In the genomic region with DNA sequence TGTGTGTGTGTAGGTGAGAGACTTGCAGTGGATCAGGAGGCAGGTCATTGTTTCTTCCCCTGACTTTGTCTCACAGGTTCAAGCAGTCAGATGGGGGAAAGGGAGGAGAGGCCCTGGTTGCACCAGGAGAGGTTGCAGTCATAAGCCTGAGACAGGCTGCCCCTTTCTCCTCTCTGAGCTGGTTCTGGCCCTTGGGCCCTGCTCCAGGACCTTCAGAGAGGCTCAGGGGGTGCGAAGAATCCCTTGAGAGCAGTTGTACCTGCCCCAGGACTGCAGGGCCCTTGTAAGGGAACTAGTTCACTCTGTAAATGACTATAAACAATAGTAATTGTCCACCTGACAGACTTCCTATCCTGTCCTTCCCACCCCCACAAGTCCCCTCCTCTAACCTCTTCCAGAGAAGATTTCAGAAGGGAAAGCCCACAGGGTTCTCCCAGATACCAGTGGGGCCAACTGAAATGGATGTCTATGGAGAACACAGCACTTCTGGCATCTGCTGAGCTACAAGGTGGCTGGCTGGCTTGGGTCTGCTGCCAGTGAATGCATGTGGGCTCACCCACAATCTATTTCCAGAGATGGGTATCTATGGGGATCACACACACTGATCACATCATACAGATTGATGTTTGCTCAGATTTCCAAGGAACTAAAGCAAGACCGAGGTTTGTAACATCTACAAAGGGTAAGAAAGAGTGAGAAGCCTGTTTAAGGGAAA, we compare ENCODE assay signal across 15 mouse cellular contexts. TPM values are rescaled to one million over a fixed set of nuclear protein-coding genes. Genes with fewer than 3 reads are reported as not detected.
DNase-seq lines count a peak whose midpoint lies in the region; ATAC-seq and TF ChIP-seq lines count a peak whose summit lies in the region.
"Had no signal": no experiment of that assay in that cellular context is flagged by ENCODE, and none has a peak within 500 bp of the region (broad histone marks: within the 10 kb centered on the region; RNA-seq: fewer than 3 reads in every experiment).

No protein-coding gene starts in this region.

- 53% methylated on average over 2 of the region's 2 CpGs for WGBS in heart, embryonic 13.5 days
- 49% methylated on average over 2 of the region's 2 CpGs for WGBS in limb, embryonic 15.5 days

- H3K4me1 ChIP-seq in heart, embryonic 13.5 days: peaks cover 19% of the 10 kb centered on the region
- peaks cover 7% of the 10 kb centered on the region; the same call in 1 of the 2 replicates for H3K4me1 ChIP-seq in brown adipose tissue, adult 24 weeks (ENCODE audit: control insufficient read depth, insufficient read depth, insufficient read length, low read length)
- H3K4me1 ChIP-seq in limb, embryonic 15.5 days: peaks cover 25% of the 10 kb centered on the region

- H3K9me3 ChIP-seq in heart, embryonic 13.5 days: no peaks in the 10 kb centered on the region
- H3K9me3 ChIP-seq in limb, embryonic 15.5 days: no peaks in the 10 kb centered on the region
- H3K9me3 ChIP-seq: liver, embryonic 15.5 days had no signal

- peak overlapping the region; percentile 89 for H3K4me2 ChIP-seq in heart, embryonic 13.5 days
- H3K4me2 ChIP-seq in limb, embryonic 15.5 days: 0 out of 2 replicates have a peak overlapping the region, but pooled peaks have one; percentile 93
- H3K4me2 ChIP-seq: liver, embryonic 15.5 days; midbrain, embryonic 11.5 days had no signal

- no peak for ATAC-seq in heart, embryonic 13.5 days (ENCODE audit: extremely low read depth, insufficient number of reproducible peaks, low FRiP score, low TSS enrichment)
- no peak for ATAC-seq in limb, embryonic 15.5 days (ENCODE audit: insufficient number of reproducible peaks, low FRiP score, low TSS enrichment, low read depth)
- ATAC-seq: CD4-positive, CD25-positive, alpha-beta regulatory T cell, adult 4 months; forebrain, embryonic 14.5 days had no signal

- no peak for DNase-seq in heart, postnatal 14 days
- no peak for DNase-seq in left cerebral cortex, adult 2 months (ENCODE audit: extremely low spot score in 1 of 2, low spot score in 2 of 2)
- no peak for DNase-seq in left cerebral cortex, adult 8-10 months (ENCODE audit: low spot score in 2 of 2)
- no peak for DNase-seq in urinary bladder, adult 2 months (ENCODE audit: low spot score)
- DNase-seq: cerebellum, adult 8-10 months; gastrocnemius, postnatal 14 days; kidney, postnatal 25 days; thymus, postnatal 4 days had no signal

- H3K27ac ChIP-seq in heart, embryonic 13.5 days (replicated peaks): no peak overlapping the region
- H3K27ac ChIP-seq in left cerebral cortex, adult 2 months: peak overlapping the region; percentile 91; the same call in 1 of the 2 replicates
- H3K27ac ChIP-seq in brown adipose tissue, adult 24 weeks (replicated peaks; ENCODE audit: low read depth, low read length): peak overlapping the region; percentile 57
- no peak overlapping the region for H3K27ac ChIP-seq in limb, embryonic 15.5 days
- H3K27ac ChIP-seq: liver, embryonic 15.5 days had no signal

- TF ChIP-seq CTCF in left cerebral cortex, adult 2 months (IDR thresholded peaks at IDR 0.05): no peak

- no peaks in the 10 kb centered on the region for H3K36me3 ChIP-seq in heart, embryonic 13.5 days
- no peaks in the 10 kb centered on the region for H3K36me3 ChIP-seq in limb, embryonic 15.5 days
- H3K36me3 ChIP-seq: liver, embryonic 15.5 days had no signal

- H3K4me3 ChIP-seq in heart, embryonic 13.5 days: peak overlapping the region; percentile 66; the same call in 1 of the 2 replicates
- H3K4me3 ChIP-seq in left cerebral cortex, adult 2 months: peak overlapping the region; percentile 58
- H3K4me3 ChIP-seq in brown adipose tissue, adult 24 weeks (ENCODE audit: insufficient read depth, low read depth, low read length): peak overlapping the region; percentile 67
- no peak overlapping the region for H3K4me3 ChIP-seq in limb, embryonic 15.5 days

- intact Hi-C loops in heart, postnatal 14 days (cut with DNase I): loop anchor here (5.0 kb wide), 3 partner anchors 112 to 392 kb away; a partner anchor contains a TSS
- intact Hi-C loops in left cerebral cortex, adult 2 months (cut with DNase I): no loop called here

- H3K9ac ChIP-seq in heart, embryonic 13.5 days: no peak overlapping the region
- H3K9ac ChIP-seq in limb, embryonic 15.5 days: no peak overlapping the region
- H3K9ac ChIP-seq: liver, embryonic 15.5 days had no signal

- peaks cover 97% of the 10 kb centered on the region for H3K27me3 ChIP-seq in heart, embryonic 13.5 days (replicated peaks)
- H3K27me3 ChIP-seq in limb, embryonic 15.5 days: peaks cover 93% of the 10 kb centered on the region

RNA-seq across cellular contexts. Expression of a gene that starts 1.7 kb away (rescaled TPM):
- polyA plus RNA-seq in heart, embryonic 13.5 days (2015; fragmentation: Nextera tagmentation; extraction: Ambion mirVana): 0.24 and 0.47 TPM in 2 replicates
- 1 to 10 TPM; 4.1 to 4.6 TPM for total RNA-seq in heart, postnatal 14 days (2021)
- 10 to 100 TPM; 64.3 to 65.7 TPM for total RNA-seq in left cerebral cortex, adult 2 months (2021)
- 10 to 100 TPM; 33.6 to 38.2 (median 36.4) TPM for total RNA-seq in left cerebral cortex, adult 8-10 months (2022)
- polyA plus RNA-seq in brown adipose tissue, adult 24 weeks (2012; ENCODE audit: insufficient read depth, insufficient read length, missing spikeins): 5.4 and 8.7 TPM in 2 replicates
- 0.71 and 0.72 TPM in 2 replicates for polyA plus RNA-seq in limb, embryonic 15.5 days (2015; fragmentation: Nextera tagmentation; extraction: Ambion mirVana)
- 0.97 and 1.1 TPM in 2 replicates for polyA plus RNA-seq in urinary bladder, adult 2 months (2012; rRNA removed)
- polyA plus RNA-seq: CD4-positive, CD25-positive, alpha-beta regulatory T cell, adult 4 months; forebrain, embryonic 14.5 days had no signal

Comparison
In these comparisons a context has a peak if more than half of its experiments do, and no peak if none do; other contexts are left out.
1. H3K27ac ChIP-seq: peak in left cerebral cortex, adult 2 months (single experiment) and brown adipose tissue, adult 24 weeks (single experiment); none in heart, embryonic 13.5 days (single experiment) and limb, embryonic 15.5 days (single experiment).